Mouse (Mus musculus) embryo, embryonic 9.5 days (tissue): ENCODE measurements around the gene Pgk1.
A peak's percentile ranks its signal among the peaks of the same experiment; 100 is the strongest.
"Not testable (repeated sequence)": the region's sequence is repeated elsewhere in the genome, so short reads cannot be mapped to it uniquely, and the experiment has no call there.

Source experiments
- DNase-seq: peaks from one replicate; pipeline ENCODE4 v3.0.0-alpha.2; 2017; ENCODE audit errors: extremely low spot score

Pgk1 gene

DNA sequence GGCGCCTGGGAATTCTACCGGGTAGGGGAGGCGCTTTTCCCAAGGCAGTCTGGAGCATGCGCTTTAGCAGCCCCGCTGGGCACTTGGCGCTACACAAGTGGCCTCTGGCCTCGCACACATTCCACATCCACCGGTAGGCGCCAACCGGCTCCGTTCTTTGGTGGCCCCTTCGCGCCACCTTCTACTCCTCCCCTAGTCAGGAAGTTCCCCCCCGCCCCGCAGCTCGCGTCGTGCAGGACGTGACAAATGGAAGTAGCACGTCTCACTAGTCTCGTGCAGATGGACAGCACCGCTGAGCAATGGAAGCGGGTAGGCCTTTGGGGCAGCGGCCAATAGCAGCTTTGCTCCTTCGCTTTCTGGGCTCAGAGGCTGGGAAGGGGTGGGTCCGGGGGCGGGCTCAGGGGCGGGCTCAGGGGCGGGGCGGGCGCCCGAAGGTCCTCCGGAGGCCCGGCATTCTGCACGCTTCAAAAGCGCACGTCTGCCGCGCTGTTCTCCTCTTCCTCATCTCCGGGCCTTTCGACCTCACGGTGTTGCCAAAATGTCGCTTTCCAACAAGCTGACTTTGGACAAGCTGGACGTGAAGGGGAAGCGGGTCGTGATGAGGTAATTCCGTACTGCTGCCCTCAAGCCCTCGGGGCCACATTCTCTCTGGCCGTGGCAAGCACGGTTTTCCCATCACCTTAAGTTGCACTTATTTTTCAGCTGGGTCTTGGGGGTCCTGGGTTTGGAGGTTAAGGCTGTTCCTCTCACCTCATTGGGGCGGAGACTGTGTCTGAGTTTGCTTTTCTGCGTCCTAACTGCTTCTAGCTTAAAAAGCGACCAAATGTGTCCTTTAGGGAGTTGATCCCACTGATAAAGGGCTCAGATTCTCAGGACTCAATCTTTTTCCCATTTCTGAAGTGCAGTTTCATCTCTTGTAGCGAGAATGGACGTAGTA, at the start of gene Pgk1:
Pgk1 (plus strand) TSS at position 388 of the 937 bp plus-strand sequence.
- peak; percentile 90 for DNase-seq

DNA sequence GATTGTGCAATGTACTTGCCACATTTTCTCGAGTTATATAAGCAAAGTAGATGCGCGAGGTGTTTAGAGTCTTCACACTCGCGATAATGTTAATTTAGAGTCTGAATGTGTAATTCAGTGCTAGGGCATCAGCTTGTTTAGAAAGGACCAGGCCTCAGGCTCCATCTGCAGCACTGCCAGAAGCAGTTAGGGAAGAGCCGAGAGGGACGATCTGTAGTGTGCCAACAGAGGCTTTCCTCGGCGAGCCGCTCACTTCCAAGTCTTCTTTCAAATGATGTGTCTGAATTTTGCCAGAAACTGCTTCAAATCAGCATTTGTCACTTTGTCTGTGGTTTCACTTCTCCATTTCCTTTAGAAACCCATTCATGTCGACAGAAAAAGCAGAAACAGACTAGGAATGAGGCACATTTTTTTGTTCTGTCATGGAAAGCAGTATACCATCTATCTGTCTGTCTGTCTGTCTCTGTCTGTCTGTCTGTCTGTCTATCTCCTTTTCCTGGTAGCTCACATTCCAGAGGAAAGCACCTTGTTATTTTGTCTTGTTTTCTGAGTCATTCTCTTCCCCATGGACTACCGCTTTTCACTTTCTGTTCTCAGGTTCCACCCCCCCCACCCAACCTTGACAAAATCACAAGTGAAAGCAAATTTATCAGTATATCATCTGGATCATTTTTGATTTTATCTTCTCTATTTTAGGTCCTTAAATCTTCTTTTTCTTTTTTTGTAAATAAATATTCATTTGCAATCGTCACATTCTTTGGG, 47.4 kb upstream of the Pgk1 start:
- no peak for DNase-seq

DNA sequence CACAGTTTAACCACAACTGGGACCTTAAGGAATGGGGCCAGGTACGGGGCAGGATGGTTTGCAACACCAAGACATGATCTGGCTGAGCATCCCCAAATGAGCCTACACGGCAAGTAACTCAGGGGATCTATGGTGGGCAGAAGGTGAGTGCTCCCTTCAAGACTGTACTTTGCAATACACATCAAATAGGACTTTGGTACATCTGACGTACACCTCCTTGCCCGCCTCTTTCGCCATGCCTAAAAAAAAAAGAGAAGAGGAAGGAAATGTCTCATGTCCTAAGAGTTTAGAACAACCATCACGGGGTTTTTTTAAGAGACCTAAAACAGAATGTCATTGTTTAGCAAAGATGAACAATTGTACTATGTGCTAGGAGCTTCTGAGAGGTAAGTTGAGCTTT, 44.0 kb upstream of the Pgk1 start, which contains the start of gene Tlr13:
Tlr13 (plus strand) TSS at position 269 of the 400 bp plus-strand sequence.
- no peak for DNase-seq

DNA sequence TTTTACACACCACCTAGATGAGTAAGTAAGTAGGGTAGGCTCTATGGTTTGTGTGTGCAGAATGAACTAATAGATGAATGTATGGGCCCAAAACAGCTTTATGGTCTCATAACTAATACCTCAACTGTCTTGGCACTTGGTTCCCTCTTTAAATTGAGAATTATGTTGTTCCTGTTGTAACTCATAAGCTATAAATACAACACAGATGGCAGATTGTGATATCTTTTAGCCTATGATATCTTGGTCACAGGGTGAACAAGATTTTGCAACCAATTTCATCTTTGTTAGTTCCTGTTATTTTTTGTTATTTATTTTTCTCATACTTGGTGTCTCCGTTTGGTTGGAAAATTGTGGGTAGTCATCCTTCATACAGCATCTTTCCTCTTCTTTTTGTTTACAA, 38.7 kb upstream of the Pgk1 start:
- DNase-seq = no peak

DNA sequence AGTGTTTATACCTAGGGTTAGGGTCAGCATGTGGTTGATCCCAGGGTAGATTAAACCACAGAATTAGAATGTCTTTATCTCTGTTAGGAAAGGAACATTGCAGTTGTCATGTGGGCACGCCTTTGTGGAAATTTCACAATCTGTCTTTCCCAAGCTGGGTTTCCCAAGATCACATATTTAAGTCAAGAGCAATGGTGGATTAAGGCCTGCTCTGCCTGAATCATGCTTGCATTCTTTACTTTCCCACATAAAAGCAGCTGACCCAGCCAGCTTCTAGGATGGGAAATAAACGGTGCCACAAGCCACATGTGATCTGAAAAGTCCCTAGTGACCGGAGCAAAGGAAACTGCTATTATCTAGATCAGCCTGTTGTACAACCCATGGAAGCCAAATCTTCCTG, 37.4 kb upstream of the Pgk1 start:
- no peak for DNase-seq

DNA sequence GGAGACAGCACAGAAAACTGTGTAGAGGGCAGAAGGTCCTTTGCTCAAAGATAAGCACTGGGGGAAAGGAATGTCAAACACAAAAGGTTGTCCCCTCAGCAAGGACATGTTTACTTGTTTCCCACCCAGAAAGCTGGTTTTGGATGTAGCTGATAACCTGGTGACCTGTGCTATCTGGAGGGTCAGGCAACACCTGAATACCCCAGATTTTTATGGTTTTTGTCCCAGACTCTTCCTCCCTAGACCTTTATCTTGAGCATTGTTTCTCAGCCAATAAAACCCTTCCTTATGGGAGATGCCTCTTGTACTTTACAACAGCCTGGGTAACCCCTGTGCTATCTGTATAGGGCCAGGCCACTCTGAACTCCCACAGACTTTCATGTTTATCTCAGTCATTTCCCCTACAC, 32.7 kb upstream of the Pgk1 start:
- no peak for DNase-seq

DNA sequence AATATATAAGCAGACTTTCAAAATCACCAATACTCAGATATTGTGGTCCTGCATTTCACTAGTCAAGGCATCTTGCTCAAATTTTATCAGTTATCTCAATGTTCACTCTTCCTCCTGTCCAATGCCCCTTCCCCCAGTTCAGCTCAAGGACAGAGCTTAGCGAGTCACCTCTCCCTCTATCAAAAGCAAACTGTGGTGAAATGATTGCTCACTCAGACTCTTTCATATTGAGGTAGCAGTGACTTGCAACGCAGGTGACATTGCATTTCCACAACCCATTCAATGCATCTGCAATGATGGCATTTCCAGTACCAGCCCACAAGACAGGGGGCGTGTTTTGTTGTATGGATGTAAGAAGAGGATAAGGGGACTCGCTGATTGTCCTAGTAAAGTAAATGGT, 31.0 kb upstream of the Pgk1 start:
- no peak for DNase-seq

DNA sequence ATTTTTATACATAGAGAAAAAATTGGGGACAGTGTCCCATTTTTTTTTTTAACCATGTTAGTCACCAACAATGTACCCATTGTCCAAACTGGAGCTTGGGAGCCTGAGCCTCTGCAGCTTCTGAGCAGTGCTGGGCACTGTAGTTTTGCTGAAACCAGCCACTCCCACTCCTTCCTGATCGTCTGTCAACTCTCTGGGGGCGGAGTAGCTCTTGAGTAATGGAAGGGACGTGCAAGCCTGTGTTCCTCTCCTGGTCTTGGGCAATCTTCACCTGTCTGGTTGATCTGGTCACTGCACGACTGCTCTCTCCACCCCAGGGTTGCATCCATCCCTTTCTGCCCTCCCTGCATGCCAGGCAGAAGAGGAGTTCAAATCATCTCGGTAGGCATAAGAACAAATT, 22.9 kb upstream of the Pgk1 start:
- DNase-seq = no peak

DNA sequence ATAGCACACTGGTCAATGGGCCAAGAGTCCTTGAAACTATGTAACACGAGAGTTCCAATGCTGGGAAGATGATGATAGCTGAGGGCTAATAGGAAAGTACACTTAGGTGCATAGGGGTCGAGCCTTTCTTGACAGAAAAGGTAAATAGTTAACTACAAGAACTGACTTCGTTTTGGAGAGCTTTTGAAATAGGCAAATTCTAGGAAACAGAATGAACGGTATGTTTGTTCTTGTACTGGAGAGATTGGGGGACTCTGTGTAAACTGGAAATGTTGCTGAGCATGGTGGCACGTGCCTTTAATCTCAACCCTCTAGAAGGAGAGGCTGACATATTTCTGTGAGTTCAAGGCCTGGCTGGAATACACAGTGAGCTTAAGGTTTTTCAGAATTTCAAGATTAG, 22.3 kb upstream of the Pgk1 start:
- no peak for DNase-seq

DNA sequence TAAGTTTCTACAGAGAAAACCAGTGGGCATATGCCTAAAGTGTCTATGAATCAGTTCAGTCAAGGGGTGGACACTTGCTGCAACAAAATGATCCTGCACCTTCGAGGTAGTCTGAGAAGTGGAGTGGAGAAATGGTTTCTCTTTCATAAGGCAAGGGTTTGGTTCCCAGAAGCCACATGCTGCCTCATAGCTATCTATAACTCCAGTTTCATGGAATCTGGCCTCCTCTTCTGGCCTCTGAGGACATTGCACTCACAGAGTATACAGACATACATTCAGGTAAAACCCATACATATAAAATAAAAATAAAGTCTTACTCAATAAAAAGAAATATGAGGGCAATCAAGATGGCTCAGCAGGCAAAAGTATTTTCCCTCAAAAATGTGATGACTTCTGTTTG, 21.8 kb upstream of the Pgk1 start:
- no peak for DNase-seq

DNA sequence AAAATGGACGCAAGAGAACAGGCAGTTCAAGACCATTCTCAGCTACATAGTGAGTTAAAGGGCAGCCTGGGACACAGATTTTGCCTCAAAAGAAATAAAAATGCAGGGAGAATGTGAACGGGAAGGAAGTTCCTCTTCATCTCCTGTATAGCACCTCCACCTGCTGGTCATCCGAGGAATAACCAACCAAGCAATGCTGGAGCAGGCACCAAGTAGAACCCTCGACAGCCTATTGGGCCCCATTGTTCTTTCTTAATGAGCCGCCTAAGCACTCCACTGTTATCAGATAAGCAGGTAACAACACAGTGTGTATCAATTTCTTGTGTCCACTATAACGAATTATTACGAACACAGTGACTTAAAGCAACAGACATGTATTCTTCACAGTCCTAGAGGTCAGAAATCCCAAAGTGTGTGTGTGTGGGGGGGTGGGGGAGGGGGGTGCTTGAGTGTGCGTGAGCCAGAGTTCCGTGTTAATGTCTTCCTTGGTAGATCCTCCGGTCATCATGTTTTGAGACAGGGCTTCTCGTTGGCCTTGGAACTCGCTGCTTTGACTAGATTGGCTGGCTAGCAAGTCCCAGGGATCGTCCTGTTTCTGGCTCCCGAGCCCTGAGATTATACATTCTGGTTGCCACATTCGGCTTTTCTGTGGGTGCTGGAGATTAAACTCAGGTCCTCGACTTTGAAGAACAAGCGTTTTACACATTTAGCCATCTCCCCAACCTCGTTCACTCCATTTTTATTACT, 15.6 kb upstream of the Pgk1 start:
- peak; percentile 78 for DNase-seq

DNA sequence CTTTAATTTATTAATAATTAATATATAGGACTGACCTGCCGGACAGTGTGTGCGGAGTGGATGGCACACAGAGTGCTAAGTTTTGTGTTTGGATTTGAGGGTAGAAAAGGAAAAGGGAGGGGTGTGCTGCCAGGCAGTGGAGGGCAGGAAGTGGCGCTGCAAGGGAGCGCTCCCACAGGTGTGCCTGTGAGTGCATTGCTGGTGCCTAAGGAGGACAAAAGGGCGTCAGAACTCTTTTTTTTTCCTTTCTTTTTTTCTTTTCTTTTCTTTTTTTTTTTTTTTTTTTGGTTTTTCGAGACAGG, 15.1 kb upstream of the Pgk1 start:
- DNase-seq = no peak

DNA sequence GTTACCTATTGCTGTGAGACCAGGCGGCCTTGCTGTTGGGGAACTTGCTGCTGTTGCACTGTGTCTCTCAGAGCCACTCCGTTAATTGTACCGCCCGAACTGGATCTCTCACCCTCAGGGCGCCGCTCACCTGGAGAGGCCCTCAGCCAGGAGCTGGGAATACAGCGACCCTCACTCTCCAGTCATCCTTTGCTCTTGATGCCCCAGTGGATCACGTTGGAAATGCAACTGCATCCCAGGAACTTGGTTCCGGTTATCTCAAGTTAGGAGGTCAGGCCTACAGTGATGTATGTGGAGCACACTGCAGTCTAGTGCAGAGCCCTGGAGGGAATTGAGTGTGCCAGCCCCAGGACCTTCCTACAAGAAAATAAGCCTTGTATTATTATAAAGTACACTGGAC, 10.6 kb upstream of the Pgk1 start:
- DNase-seq = no peak

DNA sequence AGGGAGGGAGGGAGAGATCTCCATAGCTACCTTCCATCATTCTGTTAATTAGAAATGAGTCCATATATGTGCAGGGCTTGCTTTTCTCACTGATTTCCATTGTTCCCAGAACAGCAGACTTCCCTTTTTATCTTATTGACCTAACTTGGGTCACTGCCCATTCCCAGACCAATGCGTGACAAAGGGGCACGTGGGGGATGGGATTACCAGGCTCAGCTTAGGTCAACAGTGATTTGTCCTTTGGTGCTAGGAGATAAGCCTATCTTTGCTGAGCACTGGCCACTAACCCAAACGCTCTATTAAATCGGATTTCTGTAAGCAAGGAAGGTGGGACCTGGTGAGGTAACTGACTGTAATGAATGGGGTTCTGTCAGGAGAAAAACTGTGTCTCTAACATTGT, 2.6 kb upstream of the Pgk1 start:
- DNase-seq = peak; percentile 25

DNA sequence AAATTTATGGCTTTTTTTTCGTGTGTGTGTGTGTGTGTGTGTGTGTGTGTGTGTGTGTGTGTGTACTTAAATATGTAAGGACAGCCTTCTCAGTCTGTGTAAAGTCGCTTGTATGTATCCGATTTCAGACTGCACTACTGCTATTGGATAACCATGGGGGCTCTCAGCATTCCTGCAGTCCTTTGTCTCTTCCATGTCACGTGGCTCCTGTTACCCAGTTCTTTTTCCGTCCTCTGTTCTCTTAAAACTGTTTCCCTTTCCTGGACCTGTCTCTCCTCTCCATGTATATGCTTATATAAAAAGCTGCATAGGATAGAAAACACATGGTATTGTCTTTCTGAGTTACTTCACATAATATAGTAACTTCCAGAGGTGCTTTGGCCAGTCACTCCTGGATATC, 1.2 kb upstream of the Pgk1 start:
- DNase-seq = peak; percentile 35

DNA sequence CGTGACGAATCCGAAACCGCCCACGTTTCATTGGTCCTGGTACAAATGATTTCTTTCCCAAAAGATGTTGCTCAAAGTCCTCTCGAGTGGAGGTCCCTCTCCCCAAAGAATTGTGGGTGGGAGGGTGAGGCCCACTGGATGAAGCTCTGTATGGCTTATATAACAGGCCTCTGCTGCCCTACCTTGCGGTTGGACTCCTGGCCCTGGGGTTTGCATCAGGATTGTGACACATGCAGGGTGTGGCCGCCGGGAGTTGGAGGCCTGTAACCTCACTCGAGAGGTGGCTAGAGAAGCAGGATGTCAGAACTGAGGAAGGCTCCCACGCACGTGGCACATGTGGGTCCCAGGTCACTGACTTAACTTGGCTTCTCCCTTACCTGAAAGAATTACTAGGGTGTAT, 837 bp downstream of the Pgk1 start:
- no peak for DNase-seq

DNA sequence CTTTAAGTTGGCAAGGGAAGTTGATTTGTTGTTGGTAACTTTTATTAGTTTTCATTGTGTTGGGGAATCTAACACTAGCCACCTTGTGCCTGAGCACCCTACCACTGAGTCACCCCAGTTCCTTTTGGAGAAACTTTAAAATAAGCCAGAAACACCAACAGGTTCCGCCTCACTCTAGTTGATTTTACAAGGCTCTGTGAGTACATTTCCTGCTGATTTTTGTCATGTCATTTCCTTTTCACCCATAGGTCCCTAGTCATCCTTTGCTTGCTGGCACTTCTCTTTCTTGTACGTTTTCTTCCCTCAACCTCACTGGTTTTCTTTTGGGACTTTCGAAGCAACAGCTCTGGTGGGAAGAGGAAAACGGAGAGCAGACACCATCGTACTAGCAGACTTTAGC, 2.5 kb downstream of the Pgk1 start:
- DNase-seq = no peak

DNA sequence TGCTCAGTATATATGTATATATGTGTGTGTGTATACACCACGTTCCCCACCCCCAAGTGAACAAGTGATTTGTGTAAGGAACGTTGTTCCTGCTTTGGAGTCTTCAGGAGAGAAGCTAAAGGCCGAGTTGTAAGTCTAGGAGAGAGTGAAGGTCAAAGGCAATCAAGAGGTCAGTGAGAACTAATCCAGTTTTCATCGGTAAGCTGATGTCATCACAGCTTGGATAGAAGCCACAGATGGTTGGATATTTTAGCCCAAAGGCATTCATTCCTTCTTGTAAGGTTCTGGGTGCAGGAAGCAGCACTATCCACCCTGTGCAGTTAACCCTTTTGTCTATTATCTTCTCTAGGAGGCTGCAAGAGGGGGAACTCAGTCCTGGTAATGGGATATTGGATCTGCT, 3.2 kb downstream of the Pgk1 start:
- no peak for DNase-seq

DNA sequence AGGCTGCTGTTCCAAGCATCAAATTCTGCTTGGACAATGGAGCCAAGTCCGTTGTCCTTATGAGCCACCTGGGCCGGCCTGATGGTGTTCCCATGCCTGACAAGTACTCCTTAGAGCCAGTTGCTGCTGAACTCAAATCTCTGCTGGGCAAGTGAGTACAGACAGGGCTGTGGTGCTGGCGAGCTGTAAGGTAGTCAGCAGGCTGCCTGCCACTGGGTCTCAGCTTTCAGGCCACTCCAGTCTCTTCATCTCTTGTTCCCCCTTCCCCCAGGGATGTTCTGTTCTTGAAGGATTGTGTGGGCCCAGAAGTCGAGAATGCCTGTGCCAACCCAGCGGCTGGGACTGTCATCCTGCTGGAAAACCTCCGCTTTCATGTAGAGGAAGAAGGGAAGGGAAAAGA, 7.5 kb downstream of the Pgk1 start:
- DNase-seq = not testable (repeated sequence)

DNA sequence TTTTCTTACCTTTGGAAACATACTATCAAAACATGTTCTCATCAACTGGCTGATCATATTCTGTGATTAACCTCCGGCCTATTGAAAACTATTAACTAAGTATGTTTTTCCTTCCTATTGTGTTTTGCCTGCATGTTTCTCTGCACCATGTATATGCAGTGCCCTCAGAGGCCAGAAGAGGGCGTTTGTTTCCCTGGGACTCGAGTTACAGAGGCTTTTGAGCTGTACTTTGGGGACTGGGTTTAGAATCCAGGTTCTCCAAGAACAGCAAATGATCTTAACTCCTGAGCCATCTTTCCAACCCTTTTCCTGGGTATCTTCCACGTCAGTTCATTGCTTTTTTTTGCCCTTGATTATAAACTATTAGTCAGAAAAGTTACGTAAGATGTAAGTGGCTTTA, 10.4 kb downstream of the Pgk1 start:
- DNase-seq = no peak

DNA sequence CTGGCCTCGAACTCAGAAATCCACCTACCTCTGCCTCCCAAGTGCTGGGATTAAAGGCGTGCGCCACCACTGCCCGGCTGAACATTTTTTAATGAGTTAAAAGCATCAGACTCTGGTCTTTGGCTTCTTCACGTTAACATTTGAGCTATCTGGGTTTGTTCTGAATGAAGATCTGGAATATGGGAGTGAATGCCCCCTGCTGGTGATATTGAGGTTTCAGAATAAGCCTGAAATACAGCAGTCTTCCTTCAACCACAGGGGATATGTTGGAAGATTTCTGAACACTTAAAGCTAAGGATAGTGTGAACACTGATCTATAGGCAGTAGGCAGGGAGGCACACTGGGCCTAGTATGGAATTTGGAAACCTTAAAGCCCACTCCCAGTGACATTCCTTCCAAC, 12.0 kb downstream of the Pgk1 start:
- no peak for DNase-seq

DNA sequence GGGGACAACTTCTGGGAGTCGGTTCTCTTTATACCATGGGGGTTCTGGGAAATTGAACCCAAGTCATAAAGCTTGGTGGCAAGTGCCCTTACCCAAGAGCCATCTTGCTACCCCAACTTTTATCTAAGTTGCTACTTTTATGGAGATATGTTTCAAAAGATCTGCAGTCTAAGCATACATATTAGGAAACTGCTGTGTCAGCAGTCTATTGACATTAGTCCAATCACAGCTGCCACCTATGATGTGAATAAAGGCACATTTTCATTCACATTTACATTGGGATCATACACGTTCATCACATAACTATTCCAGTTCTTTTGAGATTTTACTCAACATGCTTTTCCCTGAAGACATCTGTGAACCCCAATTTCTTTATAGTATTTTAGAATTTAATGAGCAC, 22.2 kb downstream of the Pgk1 start:
- DNase-seq = no peak
